Mouse (Mus musculus): ENCODE data around the gene Lrrc1. TPM values are rescaled to one million over a fixed set of nuclear protein-coding genes. Genes with fewer than 3 reads are reported as not detected.
A peak's percentile ranks its signal among the peaks of the same experiment; 100 is the strongest.

Gene Lrrc1
- polyA plus RNA-seq, 1 experiment from 2014 or later: 22.3 TPM

GRCm38 (mm10) chr9:77537357-77537756 lies 7.3 kb downstream of the Lrrc1 start:
- Histone ChIP-seq H3K4me1 (replicated peaks; ENCODE audit: control insufficient read depth, insufficient read depth, low read length) (peaks cover 15% of the 10 kb centered on the region; the same call in 1 of the 2 replicates), H3K36me3 (ENCODE audit: control insufficient read depth, insufficient read depth) (no peaks in the 10 kb centered on the region), H3K9me3 (ENCODE audit: control insufficient read depth) (no peaks in the 10 kb centered on the region), H3K4me3 (ENCODE audit: low read depth, low read length) (no peak overlapping the region), H3K27ac (ENCODE audit: low read depth, low read length) (peak overlapping the region; percentile 35; the same call in 1 of the 2 replicates), H3K9ac (ENCODE audit: low read depth, low read length) (no peak overlapping the region), H3K4me2 (replicated peaks; ENCODE audit: low read depth) (no peak overlapping the region), H3K27me3 (replicated peaks; ENCODE audit: control insufficient read depth, insufficient read depth, low read length) (no peaks in the 10 kb centered on the region)
- WGBS: 63% methylated on average over 10 of the region's 10 CpGs
- 0 out of 2 replicates have a peak, but pooled peaks have one; percentile 2 for ATAC-seq
- no peak for TF ChIP-seq CTCF (IDR thresholded peaks at IDR 0.05; ENCODE audit: low read depth)

GRCm38 (mm10) chr9:77536832-77537231 lies 7.8 kb downstream of the Lrrc1 start:
- Histone ChIP-seq H3K4me2 (replicated peaks; ENCODE audit: low read depth) (no peak overlapping the region), H3K4me1 (replicated peaks; ENCODE audit: control insufficient read depth, insufficient read depth, low read length) (peaks cover 13% of the 10 kb centered on the region; the same call in 1 of the 2 replicates), H3K36me3 (ENCODE audit: control insufficient read depth, insufficient read depth) (no peaks in the 10 kb centered on the region), H3K4me3 (ENCODE audit: low read depth, low read length) (no peak overlapping the region), H3K9ac (ENCODE audit: low read depth, low read length) (no peak overlapping the region), H3K27ac (ENCODE audit: low read depth, low read length) (peak overlapping the region; percentile 35; the same call in 1 of the 2 replicates), H3K27me3 (replicated peaks; ENCODE audit: control insufficient read depth, insufficient read depth, low read length) (no peaks in the 10 kb centered on the region), H3K9me3 (ENCODE audit: control insufficient read depth) (no peaks in the 10 kb centered on the region)
- WGBS: 38% methylated on average over 7 of the region's 7 CpGs
- peak; percentile 67 for ATAC-seq
- TF ChIP-seq CTCF (IDR thresholded peaks at IDR 0.05; ENCODE audit: low read depth): no peak

DNA sequence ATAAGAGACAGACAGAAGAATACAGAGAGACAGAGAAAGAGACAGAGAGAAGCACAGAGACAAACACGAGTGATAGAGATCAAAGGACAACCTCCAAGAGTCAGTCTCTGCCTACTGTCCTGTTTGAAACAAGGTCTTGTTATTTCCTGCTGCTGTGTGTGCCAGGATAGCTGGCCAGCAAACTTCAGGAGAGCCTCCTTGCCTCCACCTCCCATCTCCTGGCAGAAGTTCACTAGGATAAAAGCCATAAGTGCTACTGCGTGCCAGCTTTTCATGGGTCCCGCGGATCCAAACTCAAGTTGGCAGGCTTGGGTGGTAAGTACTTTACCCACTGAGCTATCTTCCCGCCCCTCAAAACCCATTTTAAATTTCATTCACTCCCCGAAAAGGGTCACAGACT lies 8.4 kb downstream of the Lrrc1 start:
- no peaks in the 10 kb centered on the region for H3K27me3 ChIP-seq (replicated peaks; ENCODE audit: control insufficient read depth, insufficient read depth, low read length)
- WGBS: 65% methylated on average over 6 of the region's 6 CpGs
- no peak for ATAC-seq
- H3K9ac ChIP-seq (ENCODE audit: low read depth, low read length): no peak overlapping the region
- H3K27ac ChIP-seq (ENCODE audit: low read depth, low read length): 0 out of 2 replicates have a peak overlapping the region, but pooled peaks have one; percentile 35
- H3K36me3 ChIP-seq (ENCODE audit: control insufficient read depth, insufficient read depth): no peaks in the 10 kb centered on the region
- H3K4me3 ChIP-seq (ENCODE audit: low read depth, low read length): no peak overlapping the region
- TF ChIP-seq CTCF (IDR thresholded peaks at IDR 0.05; ENCODE audit: low read depth): no peak
- H3K4me1 ChIP-seq (replicated peaks; ENCODE audit: control insufficient read depth, insufficient read depth, low read length): peaks cover 13% of the 10 kb centered on the region; the same call in 1 of the 2 replicates
- no peak overlapping the region for H3K4me2 ChIP-seq (replicated peaks; ENCODE audit: low read depth)
- no peaks in the 10 kb centered on the region for H3K9me3 ChIP-seq (ENCODE audit: control insufficient read depth)

- WGBS: 47% methylated on average over 17 of the region's 17 CpGs
- Histone ChIP-seq H3K36me3 (ENCODE audit: control insufficient read depth, insufficient read depth) (no peaks in the 10 kb centered on the region), H3K4me2 (replicated peaks; ENCODE audit: low read depth) (no peak overlapping the region), H3K9me3 (ENCODE audit: control insufficient read depth) (no peaks in the 10 kb centered on the region), H3K4me1 (replicated peaks; ENCODE audit: control insufficient read depth, insufficient read depth, low read length) (peaks cover 13% of the 10 kb centered on the region; the same call in 1 of the 2 replicates), H3K27ac (ENCODE audit: low read depth, low read length) (no peak overlapping the region), H3K27me3 (replicated peaks; ENCODE audit: control insufficient read depth, insufficient read depth, low read length) (no peaks in the 10 kb centered on the region), H3K4me3 (ENCODE audit: low read depth, low read length) (no peak overlapping the region), H3K9ac (ENCODE audit: low read depth, low read length) (no peak overlapping the region)
- no peak for TF ChIP-seq CTCF (IDR thresholded peaks at IDR 0.05; ENCODE audit: low read depth)
- ATAC-seq: no peak
Observed at GRCm38 (mm10) chr9:77535021-77535744, 9.5 kb downstream of the Lrrc1 start.

- TF ChIP-seq CTCF (IDR thresholded peaks at IDR 0.05; ENCODE audit: low read depth): no peak
- 71% methylated on average over 5 of the region's 5 CpGs for WGBS
- Histone ChIP-seq H3K27ac (ENCODE audit: low read depth, low read length) (no peak overlapping the region), H3K9me3 (ENCODE audit: control insufficient read depth) (no peaks in the 10 kb centered on the region), H3K36me3 (ENCODE audit: control insufficient read depth, insufficient read depth) (no peaks in the 10 kb centered on the region), H3K4me2 (replicated peaks; ENCODE audit: low read depth) (no peak overlapping the region), H3K9ac (ENCODE audit: low read depth, low read length) (no peak overlapping the region), H3K4me3 (ENCODE audit: low read depth, low read length) (no peak overlapping the region), H3K4me1 (replicated peaks; ENCODE audit: control insufficient read depth, insufficient read depth, low read length) (0 out of 2 replicates have a peak, but pooled peaks cover 9% of the 10 kb centered on the region), H3K27me3 (replicated peaks; ENCODE audit: control insufficient read depth, insufficient read depth, low read length) (no peaks in the 10 kb centered on the region)
- peak; percentile 53 for ATAC-seq
Observed at GRCm38 (mm10) chr9:77528379-77529041, 16.2 kb downstream of the Lrrc1 start.

- WGBS: 77% methylated on average over 6 of the region's 6 CpGs
- H3K27ac ChIP-seq (ENCODE audit: low read depth, low read length): no peak overlapping the region
- H3K4me3 ChIP-seq (ENCODE audit: low read depth, low read length): no peak overlapping the region
- H3K4me2 ChIP-seq (replicated peaks; ENCODE audit: low read depth): no peak overlapping the region
- no peak overlapping the region for H3K9ac ChIP-seq (ENCODE audit: low read depth, low read length)
- no peak for TF ChIP-seq CTCF (IDR thresholded peaks at IDR 0.05; ENCODE audit: low read depth)
- 0 out of 2 replicates have a peak, but pooled peaks cover 9% of the 10 kb centered on the region for H3K4me1 ChIP-seq (replicated peaks; ENCODE audit: control insufficient read depth, insufficient read depth, low read length)
- H3K9me3 ChIP-seq (ENCODE audit: control insufficient read depth): no peaks in the 10 kb centered on the region
- no peak for ATAC-seq
- H3K36me3 ChIP-seq (ENCODE audit: control insufficient read depth, insufficient read depth): no peaks in the 10 kb centered on the region
- no peaks in the 10 kb centered on the region for H3K27me3 ChIP-seq (replicated peaks; ENCODE audit: control insufficient read depth, insufficient read depth, low read length)
Observed at GRCm38 (mm10) chr9:77527170-77527569, 17.5 kb downstream of the Lrrc1 start.
